Mouse (Mus musculus) heart, embryonic 14.5 days (tissue): ENCODE measurements around the gene Iqcf5. TPM values are rescaled to one million over a fixed set of nuclear protein-coding genes. Genes with fewer than 3 reads are reported as not detected.

Experiments used
- ATAC-seq: fragments of 200-750 bp; cut with Nextera tagmentation; 2 replicates; pipeline ENCODE4 v1.8.0; 2017; ENCODE audit warnings: low read depth, moderate TSS enrichment; ENCODE audit not compliant: insufficient number of reproducible peaks, insufficient read depth, low FRiP score
- H3K27ac ChIP-seq, 2 experiments: fragments of 200-500 bp in 1 of 2; fragments of 300-500 bp in 1 of 2; sonication (generic) in 1 of 2; replicated peaks in 1 of 2; 2 replicates each; pipeline ENCODE4 v1.5.1; 2012 to 2014; ENCODE audit warnings: low read depth in 2 of 2, low read length in 2 of 2, control low read depth in 1 of 2, mild to moderate bottlenecking in 1 of 2, mixed read lengths in 1 of 2; ENCODE audit not compliant: control insufficient read depth in 1 of 2, insufficient read depth in 1 of 2
- H3K27me3 ChIP-seq: fragments of 300-500 bp; sonication (generic); 2 replicates; pipeline ENCODE4 v1.6.1; 2014; ENCODE audit warnings: mild to moderate bottlenecking, low read length, control low read depth; ENCODE audit not compliant: control insufficient read depth, insufficient read depth
- H3K36me3 ChIP-seq: fragments of 300-500 bp; sonication (generic); 2 replicates; pipeline ENCODE4 v1.6.1; 2014; ENCODE audit warnings: mild to moderate bottlenecking, control low read depth, low read length, mixed read lengths; ENCODE audit not compliant: control insufficient read depth, insufficient read depth
- H3K4me1 ChIP-seq, 2 experiments: fragments of 200-500 bp in 1 of 2; fragments of 300-500 bp in 1 of 2; sonication (generic) in 1 of 2; 2 replicates each; pipeline ENCODE4 v1.6.1; 2012 to 2014; ENCODE audit warnings: low read length in 2 of 2, control low read depth in 1 of 2, mixed read lengths in 1 of 2; ENCODE audit not compliant: control insufficient read depth in 2 of 2, insufficient read depth in 2 of 2
- H3K4me2 ChIP-seq: fragments of 300-500 bp; sonication (generic); 2 replicates; pipeline ENCODE4 v1.6.1; 2014; ENCODE audit warnings: mild to moderate bottlenecking, low read length
- H3K4me3 ChIP-seq, 2 experiments: fragments of 200-500 bp in 1 of 2; fragments of 300-500 bp in 1 of 2; sonication (generic) in 1 of 2; 2 replicates each; pipeline ENCODE4 v1.5.1; 2012 to 2014; ENCODE audit warnings: low read length in 2 of 2, mild to moderate bottlenecking in 2 of 2, control low read depth in 1 of 2, low read depth in 1 of 2, moderate library complexity in 1 of 2; ENCODE audit not compliant: control insufficient read depth in 1 of 2, insufficient read depth in 1 of 2
- H3K9ac ChIP-seq: fragments of 300-500 bp; sonication (generic); 2 replicates; pipeline ENCODE4 v1.6.1; 2014; ENCODE audit warnings: mild to moderate bottlenecking, low read length
- H3K9me3 ChIP-seq: fragments of 300-500 bp; sonication (generic); 2 replicates; pipeline ENCODE4 v1.6.1; 2016; ENCODE audit warnings: low read length, control low read depth; ENCODE audit not compliant: control insufficient read depth
- WGBS: fragments of 180-500 bp; shearing (Covaris S2); extraction: QIAGEN DNeasy Blood & Tissue Kit; methylation state at CpG from one replicate; pipeline ENCODE4 v1.1.7; 2014; 5-methylcytosine and 5-hydroxymethylcytosine counted together
- polyA plus RNA-seq: library from polyadenylated mRNA; unstranded; fragments of >200 nt; fragmentation: Nextera tagmentation; extraction: Ambion mirVana; gene quantifications from 2 replicates; pipeline ENCODE4 v1.2.1, GENCODE M21; 2014

Gene Iqcf5
- polyA plus RNA-seq = not detected in 2 replicates

GRCm38 (mm10) chr9:106514273-106514672 is at the start of gene Iqcf5:
TSS of gene Iqcf5 (plus strand) at chr9:106514573.
- no peak within 1 kb of the TSS for H3K27ac ChIP-seq
- 87% methylated on average over 4 of the region's 4 CpGs for WGBS
- H3K36me3 ChIP-seq = no peaks in the 10 kb centered on the region
- peaks cover 5 to 9% of the 10 kb centered on the region in 2 experiments; a peak in 3 of 4 replicates for H3K4me1 ChIP-seq
- 0 out of 2 replicates have a peak, but pooled peaks cover 6% of the 10 kb centered on the region for H3K27me3 ChIP-seq
- no peaks in the 10 kb centered on the region for H3K9me3 ChIP-seq
- H3K9ac ChIP-seq = no peak within 1 kb of the TSS
- no peak within 1 kb of the TSS for H3K4me3 ChIP-seq
- no peak within 1 kb of the TSS for H3K4me2 ChIP-seq
- ATAC-seq = no peak

DNA sequence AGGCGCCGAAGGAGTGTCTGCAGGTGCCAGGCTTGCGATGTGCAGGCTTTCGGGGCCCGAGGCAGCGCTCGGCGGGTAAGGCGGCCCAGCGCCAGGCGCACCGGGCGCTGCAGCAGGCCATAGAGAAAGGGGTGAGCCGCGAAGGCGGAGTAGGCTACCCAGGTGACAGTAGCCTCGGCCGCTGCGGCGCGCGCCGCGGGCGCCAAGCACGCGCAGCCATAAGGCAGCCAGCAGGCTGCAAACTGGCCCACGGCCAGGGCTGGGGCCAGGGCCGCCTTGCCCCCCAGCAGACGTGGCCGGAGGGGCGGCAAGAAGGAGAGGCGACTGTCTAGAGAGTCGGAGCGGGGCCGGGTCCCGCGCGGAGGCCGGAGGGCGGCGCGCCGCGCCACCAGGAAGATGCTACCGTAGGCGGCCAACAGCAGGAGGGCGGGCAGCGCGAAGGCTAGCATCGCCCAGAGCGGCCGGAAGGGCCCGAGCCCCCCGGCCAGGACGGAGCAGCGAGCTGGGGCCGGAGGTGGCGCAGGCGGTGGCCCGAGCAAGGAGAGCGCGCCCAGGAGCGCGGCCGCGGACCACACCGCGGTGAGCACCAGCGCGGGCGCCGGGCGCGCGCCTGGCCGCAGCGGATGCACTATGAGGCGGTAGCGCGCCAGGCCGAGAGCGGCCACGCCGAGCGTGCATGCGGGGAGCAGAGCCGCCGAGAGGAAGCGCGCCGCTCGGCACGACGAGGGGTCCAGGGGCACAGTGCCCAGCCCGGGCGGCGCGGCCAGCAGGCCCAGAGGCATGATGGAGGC is 49.4 kb upstream of the Iqcf5 start:
- peak overlapping the region; percentile 80 for H3K9ac ChIP-seq
- peaks cover 8% of the 10 kb centered on the region for H3K27me3 ChIP-seq
- no peaks in the 10 kb centered on the region for H3K9me3 ChIP-seq
- peak overlapping the region in 1 of 2 experiments; percentile 37; a peak in 1 of 4 replicates for H3K27ac ChIP-seq
- peaks cover 4 to 11% of the 10 kb centered on the region in 2 experiments; a peak in 3 of 4 replicates for H3K4me1 ChIP-seq
- peaks cover 40% of the 10 kb centered on the region for H3K36me3 ChIP-seq
- peak overlapping the region; percentile 51 to 63 for H3K4me3 ChIP-seq
- peak; percentile 65 for ATAC-seq
- peak overlapping the region; percentile 98 for H3K4me2 ChIP-seq
- 3% methylated on average over 80 of the region's 99 CpGs for WGBS

DNA sequence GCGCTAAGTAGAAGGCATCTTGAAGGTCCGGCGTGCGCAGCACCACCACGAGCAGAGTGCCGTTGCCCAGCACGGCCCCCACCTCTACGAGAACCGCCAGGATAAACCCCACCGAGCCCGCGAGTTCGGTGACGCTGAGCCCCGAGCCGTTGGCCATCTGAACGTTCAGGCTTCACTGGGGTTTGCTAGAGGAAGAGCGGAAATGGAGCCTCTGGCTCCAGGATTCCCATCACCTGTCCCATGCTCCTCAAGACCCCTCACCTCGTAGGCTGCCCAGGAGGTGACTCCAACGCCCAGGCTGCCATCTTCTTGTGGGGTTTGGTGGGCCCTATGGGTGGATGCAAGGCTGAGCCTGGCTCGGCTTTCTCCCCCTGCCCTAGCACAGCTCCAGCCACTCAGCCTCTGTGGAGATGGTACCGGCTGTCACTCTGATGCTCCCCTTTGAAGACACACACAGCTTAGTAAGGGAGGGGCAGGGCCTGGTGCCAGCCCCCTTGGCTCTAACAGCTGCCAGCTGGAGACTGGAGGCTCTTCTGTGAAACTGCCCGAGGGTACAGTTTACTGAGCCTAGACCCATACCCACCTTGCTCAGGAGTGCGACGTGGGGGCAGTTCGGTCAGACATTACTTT is 48.7 kb upstream of the Iqcf5 start, which contains the start of gene Gpr62:
TSS of gene Gpr62 (minus strand) at position 368 of the 630 bp plus-strand sequence.
- H3K27me3 ChIP-seq = peaks cover 8% of the 10 kb centered on the region
- peak within 1 kb of the TSS; percentile 98 for H3K4me2 ChIP-seq
- 0 out of 2 replicates have a peak, but pooled peaks have one; percentile 19 for ATAC-seq
- H3K9me3 ChIP-seq = no peaks in the 10 kb centered on the region
- peak within 1 kb of the TSS; percentile 51 to 63 for H3K4me3 ChIP-seq
- H3K36me3 ChIP-seq = peaks cover 32% of the 10 kb centered on the region
- 28% methylated on average over 26 of the region's 26 CpGs for WGBS
- H3K27ac ChIP-seq = peak within 1 kb of the TSS in 1 of 2 experiments; percentile 37; a peak in 1 of 4 replicates
- peaks cover 4 to 11% of the 10 kb centered on the region in 2 experiments; a peak in 3 of 4 replicates for H3K4me1 ChIP-seq
- peak within 1 kb of the TSS; percentile 80 for H3K9ac ChIP-seq

- Histone ChIP-seq H3K27me3 (peaks cover 8% of the 10 kb centered on the region), H3K36me3 (peaks cover 24% of the 10 kb centered on the region), H3K9me3 (no peaks in the 10 kb centered on the region), H3K4me3 (no peak overlapping the region), H3K4me2 (no peak overlapping the region), H3K4me1 (peaks cover 7 to 14% of the 10 kb centered on the region in 2 experiments; a peak in 3 of 4 replicates), H3K27ac (no peak overlapping the region), H3K9ac (no peak overlapping the region)
- no peak for ATAC-seq
- 81% methylated on average over 6 of the region's 6 CpGs for WGBS
Observed at GRCm38 (mm10) chr9:106466721-106467120, 47.7 kb upstream of the Iqcf5 start.

DNA sequence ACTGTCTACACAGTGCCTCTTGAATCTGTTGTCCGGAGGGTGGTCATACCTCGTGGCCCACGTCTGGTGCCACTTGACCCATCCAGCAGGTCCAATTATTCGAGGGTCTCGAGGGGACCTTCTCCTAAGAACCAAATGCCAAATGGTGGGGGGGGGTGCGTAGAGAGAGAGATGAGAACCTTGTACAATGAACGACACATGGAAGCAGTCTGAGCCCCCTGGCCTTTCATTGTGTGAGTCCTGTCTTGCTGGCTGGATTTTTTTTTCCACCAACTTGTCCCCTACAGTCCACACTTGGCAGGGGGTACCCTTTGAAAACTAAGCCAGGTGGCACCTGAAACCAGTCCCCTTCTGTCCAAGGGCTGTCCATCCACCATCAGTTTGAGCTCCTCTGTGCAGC is 46.6 kb upstream of the Iqcf5 start:
- Histone ChIP-seq H3K9ac (no peak overlapping the region), H3K4me3 (no peak overlapping the region), H3K4me1 (peaks cover 15 to 17% of the 10 kb centered on the region in 2 experiments), H3K27me3 (peaks cover 8% of the 10 kb centered on the region), H3K9me3 (no peaks in the 10 kb centered on the region), H3K36me3 (peaks cover 15% of the 10 kb centered on the region), H3K4me2 (no peak overlapping the region), H3K27ac (no peak overlapping the region)
- 93% methylated on average over 7 of the region's 7 CpGs for WGBS
- ATAC-seq = no peak

- Histone ChIP-seq H3K27me3 (peaks cover 8% of the 10 kb centered on the region), H3K4me3 (no peak overlapping the region), H3K9me3 (no peaks in the 10 kb centered on the region), H3K4me2 (no peak overlapping the region), H3K36me3 (no peaks in the 10 kb centered on the region), H3K27ac (no peak overlapping the region), H3K4me1 (peaks cover 15 to 16% of the 10 kb centered on the region in 2 experiments), H3K9ac (no peak overlapping the region)
- 63% methylated on average over 6 of the region's 6 CpGs for WGBS
- no peak for ATAC-seq
Observed at GRCm38 (mm10) chr9:106469317-106469716, 45.1 kb upstream of the Iqcf5 start.

DNA sequence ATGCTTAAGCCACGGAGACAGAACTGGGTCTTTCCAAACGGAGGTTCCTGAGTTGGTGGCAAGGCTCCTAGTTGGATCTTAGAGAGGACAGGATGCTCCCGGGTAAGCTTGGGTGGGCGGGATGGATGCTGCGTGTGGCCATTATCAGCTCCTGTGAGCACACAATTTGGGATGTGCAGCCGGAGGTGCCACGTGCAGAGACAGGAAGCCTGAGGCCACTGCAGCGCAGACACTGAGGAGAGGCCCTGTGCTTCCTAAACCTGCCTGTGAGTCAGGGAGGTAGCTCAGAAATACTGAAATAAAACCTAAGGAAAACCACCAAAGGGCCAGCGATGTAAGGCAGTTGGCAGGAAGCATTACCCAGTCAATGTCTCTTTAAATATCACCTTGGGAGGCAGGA is 44.6 kb upstream of the Iqcf5 start:
- H3K9me3 ChIP-seq = no peaks in the 10 kb centered on the region
- no peak overlapping the region for H3K4me3 ChIP-seq
- H3K4me1 ChIP-seq = peaks cover 14 to 17% of the 10 kb centered on the region in 2 experiments
- H3K27me3 ChIP-seq = peaks cover 8% of the 10 kb centered on the region
- H3K9ac ChIP-seq = no peak overlapping the region
- H3K4me2 ChIP-seq = no peak overlapping the region
- no peaks in the 10 kb centered on the region for H3K36me3 ChIP-seq
- no peak for ATAC-seq
- no peak overlapping the region for H3K27ac ChIP-seq
- WGBS = 58% methylated on average over 9 of the region's 9 CpGs
